8 mouse cellular contexts compared by ENCODE assay signal in genomic region chr16:96145110-96145800, GRCm38 (mm10). TPM values are rescaled to one million over a fixed set of nuclear protein-coding genes. Genes with fewer than 3 reads are reported as not detected.
DNase-seq lines count a peak whose midpoint lies in the region; ATAC-seq and TF ChIP-seq lines count a peak whose summit lies in the region.

Gene Wrb, plus strand, starts transcription at chr16:96145407.

- under 1% methylated on average over 68 of the region's 68 CpGs for WGBS in cerebellum, adult 2 months
- WGBS in forebrain, postnatal 0 days: 1% methylated on average over 68 of the region's 68 CpGs
- WGBS in lung, embryonic 15.5 days: under 1% methylated on average over 68 of the region's 68 CpGs

- peak in 1 of 2 experiments; percentile 82; a peak in 2 of 4 replicates for TF ChIP-seq POLR2A in MEL (IDR thresholded peaks at IDR 0.05; ENCODE audit: control insufficient read depth in 1 of 2, insufficient read depth in 1 of 2, low read depth in 1 of 2, low read length in 2 of 2, poor library complexity in 1 of 2)
- TF ChIP-seq POLR2A in cerebellum, adult 2 months (IDR thresholded peaks at IDR 0.05; ENCODE audit: borderline replicate concordance, insufficient read depth, low read length): peak; percentile 87

- peak; percentile 48 for TF ChIP-seq RAD21 in MEL (IDR thresholded peaks at IDR 0.05; ENCODE audit: low read depth, low read length)

- no peaks in the 10 kb centered on the region for H3K27me3 ChIP-seq in MEL (ENCODE audit: control insufficient read depth in 1 of 2, insufficient read depth in 2 of 2, low read length in 2 of 2)
- no peaks in the 10 kb centered on the region for H3K27me3 ChIP-seq in cerebellum, adult 2 months (ENCODE audit: control insufficient read depth, insufficient read depth, low read length)
- no peaks in the 10 kb centered on the region for H3K27me3 ChIP-seq in forebrain, postnatal 0 days (ENCODE audit: insufficient read depth, low read length)
- no peaks in the 10 kb centered on the region for H3K27me3 ChIP-seq in lung, embryonic 15.5 days

- H3K4me2 ChIP-seq in forebrain, postnatal 0 days (ENCODE audit: low read depth): peak within 1 kb of the TSS; percentile 60
- peak within 1 kb of the TSS; percentile 75 for H3K4me2 ChIP-seq in lung, embryonic 15.5 days

- no peak; a peak in 1 of 4 replicates for TF ChIP-seq EP300 in MEL (IDR thresholded peaks at IDR 0.05; ENCODE audit: low read depth in 1 of 2, low read length in 2 of 2)

- peak; percentile 99 for DNase-seq in MEL (ENCODE audit: low read depth, low spot score)
- peak; percentile 100 for DNase-seq in cerebellum, adult 2 months
- peak; percentile 100 for DNase-seq in forebrain, postnatal 0 days
- peak; percentile 100 for DNase-seq in heart, postnatal 4 days
- peak; percentile 99 to 100 for DNase-seq in layer of hippocampus, adult 8-10 months (ENCODE audit: low spot score in 2 of 2)
- DNase-seq in ovary, adult 18-20 months (ENCODE audit: low spot score): peak; percentile 99
- peak; percentile 100 for DNase-seq in thymus, postnatal 0 days (ENCODE audit: low spot score)

- peak; percentile 98 for ATAC-seq in forebrain, postnatal 0 days
- peak; percentile 95 for ATAC-seq in lung, embryonic 15.5 days (ENCODE audit: borderline replicate concordance, extremely low read depth, low FRiP score, low TSS enrichment)

- TF ChIP-seq CTCF in MEL (IDR thresholded peaks at IDR 0.05 in 2 of 3, conservative IDR thresholded peaks at IDR 0.05 in 1 of 3; ENCODE audit: control insufficient read depth in 1 of 3, insufficient read depth in 1 of 3, low read depth in 2 of 3, low read length in 3 of 3, poor library complexity in 1 of 3, severe bottlenecking in 1 of 3): peak; percentile 83 to 99 (median 88)
- TF ChIP-seq CTCF in cerebellum, adult 2 months (IDR thresholded peaks at IDR 0.05; ENCODE audit: borderline replicate concordance, insufficient read depth, low read depth, low read length): peak; percentile 95
- TF ChIP-seq CTCF in forebrain, postnatal 0 days (IDR thresholded peaks at IDR 0.05; ENCODE audit: low read depth): peak; percentile 97

- H3K4me3 ChIP-seq in MEL (ENCODE audit: control insufficient read depth in 1 of 2, insufficient read depth in 1 of 2, low read depth in 2 of 2, low read length in 2 of 2): peak within 1 kb of the TSS; percentile 70 to 74
- H3K4me3 ChIP-seq in cerebellum, adult 2 months (replicated peaks; ENCODE audit: insufficient read depth, low read depth, low read length): peak within 1 kb of the TSS; percentile 66
- H3K4me3 ChIP-seq in forebrain, postnatal 0 days (ENCODE audit: low read depth, low read length): peak within 1 kb of the TSS; percentile 64
- peak within 1 kb of the TSS; percentile 64 for H3K4me3 ChIP-seq in lung, embryonic 15.5 days

- no peaks in the 10 kb centered on the region for H3K9me3 ChIP-seq in MEL (replicated peaks; ENCODE audit: insufficient read depth, low read length)
- no peaks in the 10 kb centered on the region for H3K9me3 ChIP-seq in forebrain, postnatal 0 days (ENCODE audit: low read length)
- H3K9me3 ChIP-seq in lung, embryonic 15.5 days: no peaks in the 10 kb centered on the region

- peaks cover 0 to 12% of the 10 kb centered on the region in 2 experiments; a peak in 1 of 4 replicates for H3K4me1 ChIP-seq in MEL (ENCODE audit: control insufficient read depth in 1 of 2, insufficient read depth in 2 of 2, low read length in 2 of 2)
- no peaks in the 10 kb centered on the region; the same call in 1 of the 2 replicates for H3K4me1 ChIP-seq in cerebellum, adult 2 months (ENCODE audit: control insufficient read depth, insufficient read depth, low read length)
- H3K4me1 ChIP-seq in forebrain, postnatal 0 days (ENCODE audit: insufficient read depth): no peaks in the 10 kb centered on the region
- H3K4me1 ChIP-seq in lung, embryonic 15.5 days: peaks cover 11% of the 10 kb centered on the region

- H3K36me3 ChIP-seq in MEL (ENCODE audit: control insufficient read depth in 1 of 2, insufficient read depth in 2 of 2, low read length in 2 of 2): peaks cover 0 to 8% of the 10 kb centered on the region in 2 experiments; a peak in 1 of 4 replicates
- no peaks in the 10 kb centered on the region for H3K36me3 ChIP-seq in forebrain, postnatal 0 days (ENCODE audit: insufficient read depth)
- H3K36me3 ChIP-seq in lung, embryonic 15.5 days: no peaks in the 10 kb centered on the region

- peak within 1 kb of the TSS; percentile 79 for H3K9ac ChIP-seq in MEL (ENCODE audit: control insufficient read depth, low read depth, low read length, poor library complexity, severe bottlenecking)
- peak within 1 kb of the TSS; percentile 66 for H3K9ac ChIP-seq in forebrain, postnatal 0 days
- H3K9ac ChIP-seq in lung, embryonic 15.5 days: peak within 1 kb of the TSS; percentile 56

- peaks cover 39% of the 10 kb centered on the region for H3K79me2 ChIP-seq in MEL (ENCODE audit: control insufficient read depth, insufficient read depth, low read length, poor library complexity)

- peak within 1 kb of the TSS; percentile 47 for H3K27ac ChIP-seq in MEL (ENCODE audit: control insufficient read depth, low read depth, low read length)
- no peak within 1 kb of the TSS for H3K27ac ChIP-seq in cerebellum, adult 2 months (ENCODE audit: insufficient read depth, low read length)
- peak within 1 kb of the TSS; percentile 74; the same call in 1 of the 2 replicates for H3K27ac ChIP-seq in forebrain, postnatal 0 days (ENCODE audit: low read depth, low read length)
- peak within 1 kb of the TSS; percentile 16 for H3K27ac ChIP-seq in lung, embryonic 15.5 days

TF ChIP-seq in MEL, 35 proteins besides CTCF, POLR2A, EP300 and RAD21 (continues in another document):
- TF ChIP-seq TBP (IDR thresholded peaks at IDR 0.05; ENCODE audit: low read depth, low read length) (peak; percentile 60; the same call in 1 of the 2 replicates), POLR2AphosphoS5 (IDR thresholded peaks at IDR 0.05; ENCODE audit: borderline replicate concordance, low read depth, low read length) (no peak), MYC (IDR thresholded peaks at IDR 0.05; ENCODE audit: low read depth, low read length) (peak; percentile 55), USF1 (IDR thresholded peaks at IDR 0.05; ENCODE audit: low read depth, low read length) (peak; percentile 40; the same call in 1 of the 2 replicates), UBTF (IDR thresholded peaks at IDR 0.05; ENCODE audit: borderline replicate concordance, insufficient read depth, low read depth, low read length) (no peak), USF2 (IDR thresholded peaks at IDR 0.05; ENCODE audit: borderline replicate concordance in 1 of 2, insufficient read depth in 1 of 2, low read depth in 1 of 2, low read length in 2 of 2) (no peak), JUND (IDR thresholded peaks at IDR 0.05; ENCODE audit: low read depth, low read length) (no peak), MAFK (IDR thresholded peaks at IDR 0.05; ENCODE audit: borderline replicate concordance, low read depth, low read length) (no peak), POLR2AphosphoS2 (IDR thresholded peaks at IDR 0.05; ENCODE audit: low read length) (no peak), MEF2A (IDR thresholded peaks at IDR 0.05; ENCODE audit: extremely low read depth, insufficient replicate concordance, low read depth, low read length, poor library complexity, severe bottlenecking) (no peak), MAZ (IDR thresholded peaks at IDR 0.05; ENCODE audit: low read depth, low read length) (no peak), NRF1 (IDR thresholded peaks at IDR 0.05; ENCODE audit: insufficient read depth, low read depth, low read length, poor library complexity, severe bottlenecking) (peak; percentile 99; the same call in 1 of the 2 replicates), ZKSCAN1 (IDR thresholded peaks at IDR 0.05; ENCODE audit: low read depth, low read length) (no peak), ELF1 (IDR thresholded peaks at IDR 0.05; ENCODE audit: low read depth, low read length) (peak; percentile 79), MAX (IDR thresholded peaks at IDR 0.05; ENCODE audit: low read length) (peak; percentile 79), MXI1 (IDR thresholded peaks at IDR 0.05; ENCODE audit: low read depth, low read length) (peak; percentile 90), MYB (IDR thresholded peaks at IDR 0.05; ENCODE audit: low read depth, low read length) (no peak), RCOR1 (IDR thresholded peaks at IDR 0.05; ENCODE audit: low read depth, low read length) (peak; percentile 84), GABPA (IDR thresholded peaks at IDR 0.05; ENCODE audit: low read depth, low read length) (no peak), SMC3 (IDR thresholded peaks at IDR 0.05; ENCODE audit: low read depth, low read length) (peak; percentile 50), GATA1 (IDR thresholded peaks at IDR 0.05; ENCODE audit: low read depth, low read length) (no peak), CHD1 (IDR thresholded peaks at IDR 0.05; ENCODE audit: low read depth, low read length) (no peak), NELFE (IDR thresholded peaks at IDR 0.05; ENCODE audit: low read depth, low read length) (peak; percentile 87), ZMIZ1 (IDR thresholded peaks at IDR 0.05; ENCODE audit: low read depth, low read length) (no peak), TAL1 (IDR thresholded peaks at IDR 0.05; ENCODE audit: low read length) (no peak), SIN3A (IDR thresholded peaks at IDR 0.05; ENCODE audit: low read length) (peak; percentile 83; the same call in 1 of the 2 replicates), E2F4 (IDR thresholded peaks at IDR 0.05; ENCODE audit: borderline replicate concordance, low read depth, low read length) (no peak), HCFC1 (IDR thresholded peaks at IDR 0.05; ENCODE audit: low read depth, low read length) (peak; percentile 89), ZC3H11A (IDR thresholded peaks at IDR 0.05; ENCODE audit: low read depth, low read length) (no peak), ZNF384 (IDR thresholded peaks at IDR 0.05; ENCODE audit: low read depth, low read length) (no peak), KAT2A (conservative IDR thresholded peaks at IDR 0.05; ENCODE audit: low read depth, low read length) (peak; percentile 56; the same call in 1 of the 2 replicates)

RNA-seq across cellular contexts. Expression of gene Wrb, which starts in this region (rescaled TPM):
- 36.7 and 50.2 TPM in 2 replicates for total RNA-seq in MEL (2012; rRNA removed)
- 10 to 100 TPM in 1 of 2 experiments, not detected in 1; 41.6 TPM for polyA plus RNA-seq in MEL (2012; ENCODE audit: insufficient read depth in 1 of 2, insufficient read length in 2 of 2, low read depth in 1 of 2, low replicate concordance in 2 of 2, missing spikeins in 1 of 2)
- 138 and 145 TPM in 2 replicates for polyA plus RNA-seq in cerebellum, adult 2 months (2012; rRNA removed)
- total RNA-seq in forebrain, postnatal 0 days (2014; rRNA removed): 178 and 180 TPM in 2 replicates
- 157 and 193 TPM in 2 replicates for polyA plus RNA-seq in forebrain, postnatal 0 days (2015; fragmentation: Nextera tagmentation; extraction: Ambion mirVana)
- total RNA-seq in heart, postnatal 4 days (2021): 10 to 100 TPM; 20.4 to 20.6 TPM
- total RNA-seq in layer of hippocampus, adult 8-10 months (2022): 10 to 100 TPM; 62.5 to 72.2 (median 68.0) TPM
- polyA plus RNA-seq in lung, embryonic 15.5 days (2015; fragmentation: Nextera tagmentation; extraction: Ambion mirVana): 49.0 and 49.5 TPM in 2 replicates
- 26.3 and 26.8 TPM in 2 replicates for polyA plus RNA-seq in thymus, postnatal 0 days (2015; fragmentation: Nextera tagmentation; extraction: Ambion mirVana)
